Mouse (Mus musculus) hindbrain, embryonic 14.5 days (tissue): Measurements from ENCODE around the gene Ccdc83. TPM values are rescaled to one million over a fixed set of nuclear protein-coding genes. Genes with fewer than 3 reads are reported as not detected.
"Not testable (repeated sequence)": the region's sequence is repeated elsewhere in the genome, so short reads cannot be mapped to it uniquely, and the experiment has no call there.

ENCODE experiments used
- ATAC-seq: fragments of 200-750 bp; cut with Nextera tagmentation; 2 replicates; pipeline ENCODE4 v1.8.0; 2017; ENCODE audit warnings: moderate number of reproducible peaks, mild to moderate bottlenecking, moderate TSS enrichment, moderate library complexity; ENCODE audit not compliant: low FRiP score
- DNase-seq: peaks from one replicate; pipeline ENCODE4 v3.0.0-alpha.2; 2015; ENCODE audit warnings: low spot score
- H3K27ac ChIP-seq: fragments of 300-500 bp; sonication (generic); 2 replicates; pipeline ENCODE4 v1.5.1; 2014; ENCODE audit warnings: mild to moderate bottlenecking, moderate library complexity
- H3K27me3 ChIP-seq: fragments of 300-500 bp; sonication (generic); 2 replicates; pipeline ENCODE4 v1.6.1; 2014; ENCODE audit warnings: mild to moderate bottlenecking, low read length, mixed read lengths; ENCODE audit not compliant: control insufficient read depth, insufficient read depth
- H3K36me3 ChIP-seq: fragments of 300-500 bp; sonication (generic); replicated peaks from 2 replicates; pipeline ENCODE4 v1.6.1; 2014; ENCODE audit not compliant: control insufficient read depth, insufficient read depth
- H3K4me1 ChIP-seq: fragments of 300-500 bp; sonication (generic); replicated peaks from 2 replicates; pipeline ENCODE4 v1.6.1; 2014; ENCODE audit warnings: antibody characterized with exemption, low read length, mixed read lengths; ENCODE audit not compliant: control insufficient read depth, insufficient read depth
- H3K4me2 ChIP-seq: fragments of 300-500 bp; sonication (generic); replicated peaks from 2 replicates; pipeline ENCODE4 v1.6.1; 2014; ENCODE audit warnings: mild to moderate bottlenecking, moderate library complexity
- H3K4me3 ChIP-seq: fragments of 300-500 bp; sonication (generic); replicated peaks from 2 replicates; pipeline ENCODE4 v1.5.1; 2014; ENCODE audit warnings: mild to moderate bottlenecking, low read length
- H3K9ac ChIP-seq: fragments of 300-500 bp; sonication (generic); 2 replicates; pipeline ENCODE4 v1.6.1; 2014
- H3K9me3 ChIP-seq: fragments of 300-500 bp; sonication (generic); 2 replicates; pipeline ENCODE4 v1.6.1; 2016; ENCODE audit warnings: low read length; ENCODE audit not compliant: control insufficient read depth
- WGBS: fragments of 180-500 bp; shearing (Covaris S2); extraction: QIAGEN DNeasy Blood & Tissue Kit; methylation state at CpG from one replicate; pipeline ENCODE4 v1.1.7; 2014; 5-methylcytosine and 5-hydroxymethylcytosine counted together
- polyA plus RNA-seq: library from polyadenylated mRNA; unstranded; fragments of >200 nt; fragmentation: Nextera tagmentation; extraction: Ambion mirVana; gene quantifications from 2 replicates; pipeline ENCODE4 v1.2.1, GENCODE M21; 2014

Gene Ccdc83
- polyA plus RNA-seq, 1 experiment from 2014 or later = not detected

DNA sequence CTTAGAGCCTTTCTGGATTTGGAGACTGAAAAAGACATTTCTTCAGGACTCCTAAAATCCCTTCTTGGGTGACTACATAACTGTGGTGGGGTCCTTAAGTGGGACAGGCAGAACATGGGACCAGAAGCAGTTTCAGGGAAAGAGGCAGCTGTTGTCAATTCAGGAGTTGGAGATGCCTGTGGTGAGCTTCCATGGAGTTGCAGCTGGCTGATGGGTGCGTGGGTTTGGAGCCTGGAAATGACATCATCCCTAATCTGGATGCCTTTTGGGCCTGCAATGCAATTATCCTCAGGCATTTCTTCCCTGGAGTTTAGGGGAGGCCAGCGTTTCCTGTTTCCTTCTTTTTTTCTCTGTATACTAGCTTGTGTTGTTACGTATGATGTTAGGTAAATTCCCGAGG, 31.7 kb downstream of the Ccdc83 start:
- Histone ChIP-seq H3K36me3 (no peaks in the 10 kb centered on the region), H3K27ac (no peak overlapping the region), H3K9me3 (no peaks in the 10 kb centered on the region), H3K4me2 (no peak overlapping the region), H3K4me3 (no peak overlapping the region), H3K4me1 (no peaks in the 10 kb centered on the region), H3K9ac (no peak overlapping the region), H3K27me3 (no peaks in the 10 kb centered on the region)
- 70% methylated on average over 4 of the region's 4 CpGs for WGBS
- ATAC-seq = no peak
- no peak for DNase-seq

DNA sequence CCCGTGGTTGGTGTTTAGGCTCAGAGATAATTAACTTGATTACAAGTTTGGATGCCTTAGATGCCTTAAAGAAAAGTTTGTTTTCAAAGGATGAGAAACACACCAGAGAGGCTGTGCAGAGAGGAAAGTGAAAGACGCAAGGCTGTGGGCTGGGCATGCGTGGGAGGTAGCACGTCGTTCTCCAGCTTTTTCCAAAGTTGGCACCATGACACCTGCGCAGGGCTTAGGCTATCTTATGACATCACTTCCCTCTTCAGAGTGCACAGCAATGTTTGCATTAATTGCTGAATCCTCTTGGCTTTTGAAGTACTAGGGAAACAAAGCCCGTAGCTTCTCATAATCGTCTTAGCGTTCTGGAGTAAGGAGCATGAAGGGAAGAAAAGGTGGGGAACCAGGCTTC, 34.1 kb downstream of the Ccdc83 start:
- Histone ChIP-seq H3K27me3 (no peaks in the 10 kb centered on the region), H3K4me2 (no peak overlapping the region), H3K9ac (no peak overlapping the region), H3K9me3 (no peaks in the 10 kb centered on the region), H3K4me3 (no peak overlapping the region), H3K4me1 (no peaks in the 10 kb centered on the region), H3K27ac (no peak overlapping the region), H3K36me3 (no peaks in the 10 kb centered on the region)
- ATAC-seq (no peak), DNase-seq (no peak)
- 84% methylated on average over 9 of the region's 9 CpGs for WGBS

DNA sequence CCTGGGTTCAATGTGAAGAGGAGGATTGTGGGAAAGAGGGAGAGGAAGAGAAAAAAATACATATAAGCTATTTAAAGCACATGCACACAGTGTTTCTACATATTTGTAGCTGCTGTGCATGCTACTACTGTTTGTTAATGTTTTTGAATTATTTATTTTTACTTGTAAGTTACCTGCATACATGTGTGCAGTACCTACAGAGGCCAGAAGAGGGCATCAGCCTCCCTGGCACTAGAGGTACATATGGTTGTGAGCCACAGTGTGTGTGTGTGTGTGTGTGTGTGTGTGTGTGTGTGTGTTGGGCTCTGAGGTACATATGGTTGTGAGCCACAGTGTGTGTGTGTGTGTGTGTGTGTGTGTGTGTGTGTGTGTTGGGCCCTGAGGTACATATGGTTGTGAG, 36.7 kb downstream of the Ccdc83 start:
- not testable (repeated sequence) for H3K4me2 ChIP-seq, H3K27ac ChIP-seq, H3K27me3 ChIP-seq, H3K9ac ChIP-seq, ATAC-seq, H3K4me3 ChIP-seq, H3K9me3 ChIP-seq, DNase-seq, H3K4me1 ChIP-seq, H3K36me3 ChIP-seq

DNA sequence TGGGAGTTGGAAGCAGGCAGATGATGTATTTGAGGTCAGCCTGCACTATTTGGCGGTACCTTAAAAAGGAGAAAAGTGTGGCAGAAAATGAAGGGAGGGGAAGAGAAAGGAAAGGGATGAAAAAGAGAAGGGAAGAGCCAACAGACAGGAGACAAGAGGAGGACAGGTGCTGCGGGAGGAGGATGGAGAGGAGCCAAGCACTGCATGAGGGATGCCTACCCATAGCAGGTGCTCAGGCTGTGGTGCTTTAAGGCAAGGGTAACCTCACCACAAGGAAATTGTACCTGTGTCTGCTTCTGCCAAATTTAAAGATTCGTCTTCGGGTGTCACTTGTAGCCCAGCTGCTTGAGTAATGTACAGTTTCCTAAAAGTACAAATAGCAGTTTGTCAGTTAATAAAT, 37.5 kb downstream of the Ccdc83 start:
- Histone ChIP-seq H3K9ac (no peak overlapping the region), H3K36me3 (no peaks in the 10 kb centered on the region), H3K27me3 (no peaks in the 10 kb centered on the region), H3K4me2 (no peak overlapping the region), H3K4me3 (no peak overlapping the region), H3K9me3 (no peaks in the 10 kb centered on the region), H3K27ac (no peak overlapping the region), H3K4me1 (no peaks in the 10 kb centered on the region)
- 89% methylated on average over 4 of the region's 4 CpGs for WGBS
- DNase-seq = no peak
- no peak for ATAC-seq

DNA sequence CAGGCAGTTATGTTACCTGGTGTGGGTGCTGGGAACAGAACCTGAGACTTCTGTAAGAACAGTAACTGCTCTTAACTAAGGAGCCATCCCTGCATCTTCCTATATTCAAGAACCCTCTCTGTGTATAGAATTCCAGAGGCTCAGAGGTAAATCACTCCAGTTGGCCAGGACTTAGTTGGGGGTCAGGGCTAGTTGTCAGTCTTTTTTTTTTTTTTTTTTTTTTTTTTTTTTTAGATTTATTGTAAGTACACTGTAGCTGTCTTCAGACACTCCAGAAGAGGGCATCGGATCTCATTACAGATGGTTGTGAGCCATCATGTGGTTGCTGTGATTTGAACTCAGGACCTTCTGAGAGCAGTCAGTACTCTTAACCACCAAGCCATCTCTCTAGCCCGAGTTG, 44.1 kb downstream of the Ccdc83 start:
- no peak for DNase-seq
- H3K9ac ChIP-seq = no peak overlapping the region
- no peaks in the 10 kb centered on the region for H3K9me3 ChIP-seq
- no peaks in the 10 kb centered on the region for H3K4me1 ChIP-seq
- H3K36me3 ChIP-seq = no peaks in the 10 kb centered on the region
- H3K4me2 ChIP-seq = no peak overlapping the region
- H3K27ac ChIP-seq = no peak overlapping the region
- ATAC-seq = no peak
- no peaks in the 10 kb centered on the region for H3K27me3 ChIP-seq
- H3K4me3 ChIP-seq = no peak overlapping the region
- WGBS = 83% methylated on average over 2 of the region's 2 CpGs

DNA sequence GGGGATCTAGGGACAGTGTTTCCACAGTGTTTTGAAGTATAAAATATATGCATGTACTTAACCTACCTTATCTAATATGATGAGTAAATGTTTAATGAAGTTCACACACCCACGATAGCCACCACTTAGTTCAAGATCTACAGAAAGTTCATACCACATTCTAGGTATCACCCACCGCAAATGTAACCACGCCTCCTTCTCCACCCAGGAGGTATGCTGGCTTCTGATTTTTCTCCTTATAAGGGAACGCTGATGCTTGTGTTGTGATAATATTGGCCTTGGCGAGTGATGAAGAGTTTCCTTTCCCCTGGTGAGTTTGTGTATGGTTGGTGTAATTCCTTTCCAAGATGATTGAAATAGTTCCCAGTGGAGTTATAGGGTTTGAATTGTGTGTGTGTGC, 47.5 kb downstream of the Ccdc83 start:
- ATAC-seq = no peak
- WGBS = 86% methylated on average over 5 of the region's 5 CpGs

DNA sequence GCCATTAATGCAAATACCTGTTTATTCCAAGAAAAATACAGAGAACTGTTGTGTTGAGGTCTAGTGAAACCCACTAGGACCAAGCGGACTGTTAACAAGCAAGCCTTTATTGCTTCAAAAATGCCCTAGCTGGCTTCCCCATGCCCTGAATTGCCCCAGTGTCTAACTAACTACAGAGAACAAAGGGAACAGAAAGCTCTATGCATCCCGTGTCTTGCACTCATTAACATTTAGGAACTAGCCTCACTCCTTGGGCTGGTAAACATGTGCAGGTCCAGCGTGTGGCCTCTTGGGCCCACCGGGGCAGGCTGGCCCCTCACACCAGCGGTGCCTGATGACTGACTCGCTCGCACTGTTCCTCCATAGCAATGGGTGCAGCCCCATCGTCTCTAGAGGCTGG, 49.1 kb downstream of the Ccdc83 start:
- Histone ChIP-seq H3K27me3 (no peaks in the 10 kb centered on the region), H3K9me3 (no peaks in the 10 kb centered on the region), H3K4me3 (no peak overlapping the region), H3K4me2 (no peak overlapping the region), H3K36me3 (no peaks in the 10 kb centered on the region), H3K27ac (no peak overlapping the region), H3K4me1 (no peaks in the 10 kb centered on the region), H3K9ac (no peak overlapping the region)
- WGBS = 57% methylated on average over 8 of the region's 8 CpGs
- ATAC-seq (no peak; the same call in 1 of the 2 replicates), DNase-seq (no peak)

More for the DNA sequence above, 47.5 kb downstream of the Ccdc83 start:
- DNase-seq = no peak
- no peak overlapping the region for H3K27ac ChIP-seq
- H3K4me1 ChIP-seq = no peaks in the 10 kb centered on the region
- H3K4me2 ChIP-seq = no peak overlapping the region
- no peaks in the 10 kb centered on the region for H3K27me3 ChIP-seq
- H3K9ac ChIP-seq = no peak overlapping the region
- no peaks in the 10 kb centered on the region for H3K9me3 ChIP-seq
- H3K4me3 ChIP-seq = no peak overlapping the region
- H3K36me3 ChIP-seq = no peaks in the 10 kb centered on the region

DNA sequence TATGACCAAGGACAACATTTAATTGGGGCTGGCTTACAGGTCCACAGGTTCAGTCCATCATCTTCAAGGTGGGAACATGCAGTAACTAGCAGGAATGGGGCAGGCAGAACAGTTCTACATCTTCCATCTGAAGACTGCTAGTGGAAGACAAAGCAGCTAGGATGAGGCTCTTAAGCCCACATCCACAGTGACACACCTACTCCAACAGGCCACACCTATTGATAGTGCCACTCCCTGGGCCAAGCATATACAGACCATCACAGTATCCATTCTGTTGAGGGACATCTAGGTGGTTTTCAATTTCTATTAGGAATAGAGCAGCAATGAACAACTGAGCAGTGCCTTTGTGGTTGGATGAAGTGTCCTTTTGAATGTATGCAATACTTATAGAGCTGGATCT, 54.6 kb downstream of the Ccdc83 start:
- DNase-seq (no peak), ATAC-seq (no peak)

DNA sequence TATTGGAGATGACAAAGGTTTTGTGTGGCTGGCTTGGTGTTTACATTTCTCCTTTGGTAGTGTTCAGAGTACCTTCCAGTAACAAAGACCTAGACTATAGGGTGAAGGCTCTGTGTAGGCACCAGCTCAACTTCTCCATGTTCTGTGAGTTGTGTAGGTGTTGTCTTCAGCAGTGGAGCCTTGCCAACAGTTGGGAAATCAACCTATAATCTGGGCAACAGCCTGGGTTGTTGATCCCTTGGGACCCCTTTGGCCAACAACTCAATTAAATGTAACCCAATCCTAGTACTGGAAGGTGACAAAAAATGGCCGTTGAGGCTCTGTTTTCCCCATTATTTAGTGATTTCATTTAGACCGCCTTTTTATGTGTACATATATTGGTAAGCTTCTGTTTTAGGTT, 55.5 kb downstream of the Ccdc83 start:
- Histone ChIP-seq H3K4me3 (no peak overlapping the region), H3K27ac (no peak overlapping the region), H3K4me2 (no peak overlapping the region), H3K4me1 (no peaks in the 10 kb centered on the region), H3K27me3 (no peaks in the 10 kb centered on the region), H3K36me3 (peaks cover 26% of the 10 kb centered on the region), H3K9ac (no peak overlapping the region), H3K9me3 (no peaks in the 10 kb centered on the region)
- ATAC-seq (no peak), DNase-seq (no peak)
- WGBS = 89% methylated on average over 2 of the region's 2 CpGs

More for the DNA sequence above, 54.6 kb downstream of the Ccdc83 start:
- Histone ChIP-seq H3K4me3 (no peak overlapping the region), H3K27ac (no peak overlapping the region), H3K27me3 (no peaks in the 10 kb centered on the region), H3K4me1 (no peaks in the 10 kb centered on the region), H3K9me3 (no peaks in the 10 kb centered on the region), H3K36me3 (peaks cover 26% of the 10 kb centered on the region), H3K4me2 (no peak overlapping the region), H3K9ac (no peak overlapping the region)

DNA sequence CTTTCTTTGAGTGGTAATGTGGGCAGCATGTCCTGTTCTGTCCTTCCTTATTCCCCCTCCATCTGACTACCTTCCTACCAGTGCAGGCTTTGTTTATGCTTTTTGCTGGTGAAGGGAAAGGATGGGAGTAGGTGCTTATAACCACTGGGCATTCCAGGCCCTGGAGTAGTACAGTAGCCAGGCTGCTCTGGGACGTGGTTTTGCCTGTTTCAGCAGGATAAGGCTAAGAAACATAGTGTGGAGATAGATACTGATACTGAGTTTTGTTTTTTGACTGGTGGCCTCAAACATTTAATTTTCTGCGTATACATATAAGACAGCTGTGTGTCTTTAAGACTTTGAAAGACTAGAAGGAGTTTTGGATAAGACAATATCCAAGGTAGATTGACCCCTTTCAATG, 61.7 kb downstream of the Ccdc83 start:
- H3K27me3 ChIP-seq = no peaks in the 10 kb centered on the region
- no peaks in the 10 kb centered on the region for H3K9me3 ChIP-seq
- H3K4me2 ChIP-seq = no peak overlapping the region
- peaks cover 28% of the 10 kb centered on the region for H3K36me3 ChIP-seq
- no peak overlapping the region for H3K27ac ChIP-seq
- H3K4me1 ChIP-seq = no peaks in the 10 kb centered on the region
- DNase-seq (no peak), ATAC-seq (no peak)
- WGBS = 94% methylated on average over 2 of the region's 2 CpGs
- no peak overlapping the region for H3K4me3 ChIP-seq
- H3K9ac ChIP-seq = no peak overlapping the region
